Mouse (Mus musculus) olfactory bulb, adult 2 months (tissue): ENCODE data around the gene Gm21913. TPM values are rescaled to one million over a fixed set of nuclear protein-coding genes. Genes with fewer than 3 reads are reported as not detected.
"Not testable (repeated sequence)": the region's sequence is repeated elsewhere in the genome, so short reads cannot be mapped to it uniquely, and the experiment has no call there.

Source experiments
- H3K27ac ChIP-seq: fragments of 200-500 bp; 2 replicates; pipeline ENCODE4 v1.5.1; 2012; ENCODE audit warnings: low read depth, low read length; ENCODE audit not compliant: insufficient read depth
- H3K4me1 ChIP-seq: fragments of 200-500 bp; 2 replicates; pipeline ENCODE4 v1.6.1; 2012; ENCODE audit warnings: low read length; ENCODE audit not compliant: control insufficient read depth, insufficient read depth
- H3K4me3 ChIP-seq: fragments of 200-500 bp; 2 replicates; pipeline ENCODE4 v1.5.1; 2012; ENCODE audit warnings: mild to moderate bottlenecking, low read depth, low read length, moderate library complexity; ENCODE audit not compliant: insufficient read depth
- WGBS: fragments of 180-500 bp; shearing (Covaris S2); methylation state at CpG from one replicate; pipeline ENCODE4 v1.1.7; 2018; 5-methylcytosine and 5-hydroxymethylcytosine counted together
- polyA plus RNA-seq: library from polyadenylated mRNA; stranded (reverse); fragments of >200 nt; gene quantifications from 2 replicates; pipeline ENCODE4 v1.2.4, GENCODE M21; 2012; ENCODE audit warnings: low replicate concordance; ENCODE audit not compliant: missing spikeins, insufficient read depth, insufficient read length

Gene Gm21913
- not detected in 2 replicates for polyA plus RNA-seq

- H3K4me1 ChIP-seq, H3K4me3 ChIP-seq, H3K27ac ChIP-seq: not testable (repeated sequence)
- WGBS: no CpG with 5 or more reads among the region's 3 CpGs
Measured at GRCm38 (mm10) chrY:74623596-74623995, at the start of gene Gm21913. Gene Gm21913, plus strand, starts transcription at chrY:74623896.

Other genes with a start within 250 kb of the Gm21913 start
- not detected in 2 replicates for gene Gm29110, start 153.4 kb upstream of the Gm21913 start, polyA plus RNA-seq